Mouse (Mus musculus) MEL (cell line): ENCODE data around the gene Tiprl. TPM values are rescaled to one million over a fixed set of nuclear protein-coding genes. Genes with fewer than 3 reads are reported as not detected.

Experiments used
- DNase-seq: peaks from one replicate; pipeline ENCODE4 v3.0.0; 2011; ENCODE audit warnings: low read depth, low spot score
- H3K27ac ChIP-seq: 2 replicates; pipeline ENCODE4 v1.5.1; 2012; ENCODE audit warnings: low read depth, mild to moderate bottlenecking, control low read depth, low read length, moderate library complexity; ENCODE audit not compliant: control insufficient read depth
- H3K27me3 ChIP-seq, 2 experiments: fragments of 150-350 bp in 1 of 2; sonication (generic) in 1 of 2; 2 replicates each; pipeline ENCODE4 v1.6.1; 2012; ENCODE audit warnings: low read length in 2 of 2, mild to moderate bottlenecking in 2 of 2, improper control_type of control experiment in 1 of 2, moderate library complexity in 1 of 2; ENCODE audit not compliant: insufficient read depth in 2 of 2, control insufficient read depth in 1 of 2
- H3K36me3 ChIP-seq, 2 experiments: 2 replicates each; pipeline ENCODE4 v1.6.1; 2012 to 2014; ENCODE audit warnings: low read length in 2 of 2, improper control_type of control experiment in 1 of 2, inconsistent platforms in 1 of 2, mild to moderate bottlenecking in 1 of 2; ENCODE audit not compliant: insufficient read depth in 2 of 2, control insufficient read depth in 1 of 2
- H3K4me1 ChIP-seq, 2 experiments: fragments of 150-350 bp in 1 of 2; sonication (generic) in 1 of 2; 2 replicates each; pipeline ENCODE4 v1.6.1; 2012; ENCODE audit warnings: low read length in 2 of 2, improper control_type of control experiment in 1 of 2, mild to moderate bottlenecking in 1 of 2; ENCODE audit not compliant: insufficient read depth in 2 of 2, control insufficient read depth in 1 of 2
- H3K4me3 ChIP-seq, 2 experiments: fragments of 150-350 bp in 1 of 2; sonication (generic) in 1 of 2; 2 replicates each; pipeline ENCODE4 v1.5.1; 2012; ENCODE audit warnings: low read depth in 2 of 2, low read length in 2 of 2, mild to moderate bottlenecking in 2 of 2, moderate library complexity in 2 of 2, control low read depth in 1 of 2, improper control_type of control experiment in 1 of 2; ENCODE audit not compliant: control insufficient read depth in 1 of 2, insufficient read depth in 1 of 2
- H3K79me2 ChIP-seq: 2 replicates; pipeline ENCODE4 v1.6.1; 2012; ENCODE audit warnings: mild to moderate bottlenecking, low read length, moderate library complexity; ENCODE audit not compliant: control insufficient read depth, poor library complexity, insufficient read depth
- H3K9ac ChIP-seq: 2 replicates; pipeline ENCODE4 v1.6.1; 2012; ENCODE audit warnings: low read depth, mild to moderate bottlenecking, control low read depth, low read length, moderate library complexity; ENCODE audit not compliant: control insufficient read depth, poor library complexity, severe bottlenecking
- H3K9me3 ChIP-seq: fragments of 150-350 bp; sonication (generic); replicated peaks from 2 replicates; pipeline ENCODE4 v1.6.1; 2012; ENCODE audit warnings: mild to moderate bottlenecking, low read length, improper control_type of control experiment, moderate library complexity; ENCODE audit not compliant: insufficient read depth
- BHLHE40 ChIP-seq: IDR thresholded peaks from 2 replicates; pipeline ENCODE4 v1.6.1; 2012; ENCODE audit warnings: low read depth, mild to moderate bottlenecking, inconsistent platforms, low read length, improper control_type of control experiment, borderline replicate concordance
- CHD1 ChIP-seq: IDR thresholded peaks from 2 replicates; pipeline ENCODE4 v1.6.1; 2012; ENCODE audit warnings: low read depth, mild to moderate bottlenecking, inconsistent platforms, low read length, improper control_type of control experiment
- CTCF ChIP-seq, 3 experiments: IDR thresholded peaks in 2 of 3; conservative IDR thresholded peaks in 1 of 3; 2 replicates each; pipeline ENCODE4 v1.5.1; 2011 to 2012; ENCODE audit warnings: low read length in 3 of 3, low read depth in 2 of 3, mild to moderate bottlenecking in 2 of 3, improper control_type of control experiment in 1 of 3, inconsistent platforms in 1 of 3, mixed read lengths in 1 of 3, moderate library complexity in 1 of 3; ENCODE audit not compliant: control insufficient read depth in 1 of 3, insufficient read depth in 1 of 3, poor library complexity in 1 of 3, severe bottlenecking in 1 of 3
- EP300 ChIP-seq, 2 experiments: IDR thresholded peaks; 2 replicates each; pipeline ENCODE4 v1.6.1; 2011; ENCODE audit warnings: improper control_type of control experiment in 2 of 2, low read length in 2 of 2, low read depth in 1 of 2, mild to moderate bottlenecking in 1 of 2
- GATA1 ChIP-seq: IDR thresholded peaks from 2 replicates; pipeline ENCODE4 v1.6.1; 2011; ENCODE audit warnings: low read depth, low read length, improper control_type of control experiment
- MAX ChIP-seq: IDR thresholded peaks from 2 replicates; pipeline ENCODE4 v1.6.1; 2011; ENCODE audit warnings: low read length, improper control_type of control experiment
- MEF2A ChIP-seq: IDR thresholded peaks from 2 replicates; pipeline ENCODE4 v1.6.1; 2014; ENCODE audit warnings: low read depth, mild to moderate bottlenecking, inconsistent platforms, low read length, improper control_type of control experiment; ENCODE audit not compliant: poor library complexity, insufficient replicate concordance, severe bottlenecking; ENCODE audit errors: extremely low read depth
- MYB ChIP-seq: IDR thresholded peaks from 2 replicates; pipeline ENCODE4 v1.6.1; 2011; ENCODE audit warnings: mild to moderate bottlenecking, low read depth, low read length, improper control_type of control experiment
- MYC ChIP-seq: IDR thresholded peaks from 2 replicates; pipeline ENCODE4 v1.6.1; 2011; ENCODE audit warnings: low read depth, mild to moderate bottlenecking, low read length, improper control_type of control experiment, moderate library complexity
- NELFE ChIP-seq: IDR thresholded peaks from 2 replicates; pipeline ENCODE4 v1.6.1; 2011; ENCODE audit warnings: low read depth, low read length, improper control_type of control experiment
- NRF1 ChIP-seq: IDR thresholded peaks from 2 replicates; pipeline ENCODE4 v1.6.1; 2014; ENCODE audit warnings: low read depth, mild to moderate bottlenecking, inconsistent platforms, low read length, improper control_type of control experiment, moderate library complexity; ENCODE audit not compliant: poor library complexity, insufficient read depth, severe bottlenecking
- POLR2A ChIP-seq, 2 experiments: IDR thresholded peaks; 2 replicates each; pipeline ENCODE4 v1.6.1; 2011 to 2012; ENCODE audit warnings: low read length in 2 of 2, mild to moderate bottlenecking in 2 of 2, control low read depth in 1 of 2, improper control_type of control experiment in 1 of 2, low read depth in 1 of 2, moderate library complexity in 1 of 2; ENCODE audit not compliant: control insufficient read depth in 1 of 2, insufficient read depth in 1 of 2, poor library complexity in 1 of 2
- TBP ChIP-seq: IDR thresholded peaks from 2 replicates; pipeline ENCODE4 v1.8.0; 2011; ENCODE audit warnings: low read depth, low read length, improper control_type of control experiment
- TCF12 ChIP-seq: IDR thresholded peaks from 2 replicates; pipeline ENCODE4 v1.6.1; 2014; ENCODE audit warnings: low read depth, mild to moderate bottlenecking, inconsistent platforms, low read length, improper control_type of control experiment, moderate library complexity
- UBTF ChIP-seq: IDR thresholded peaks from 2 replicates; pipeline ENCODE4 v1.6.1; 2012; ENCODE audit warnings: low read depth, mild to moderate bottlenecking, inconsistent platforms, low read length, improper control_type of control experiment, moderate library complexity, borderline replicate concordance; ENCODE audit not compliant: insufficient read depth
- USF2 ChIP-seq, 2 experiments: IDR thresholded peaks; 2 replicates each; pipeline ENCODE4 v1.6.1; 2011 to 2012; ENCODE audit warnings: improper control_type of control experiment in 2 of 2, low read length in 2 of 2, borderline replicate concordance in 1 of 2, inconsistent platforms in 1 of 2, low read depth in 1 of 2, mild to moderate bottlenecking in 1 of 2; ENCODE audit not compliant: insufficient read depth in 1 of 2
- ZC3H11A ChIP-seq: IDR thresholded peaks from 2 replicates; pipeline ENCODE4 v1.6.1; 2012; ENCODE audit warnings: low read depth, mild to moderate bottlenecking, inconsistent platforms, low read length, improper control_type of control experiment
- ZKSCAN1 ChIP-seq: IDR thresholded peaks from 2 replicates; pipeline ENCODE4 v1.6.1; 2012; ENCODE audit warnings: low read depth, mild to moderate bottlenecking, inconsistent platforms, low read length, improper control_type of control experiment, moderate library complexity
- ZNF384 ChIP-seq: IDR thresholded peaks from 2 replicates; pipeline ENCODE4 v1.6.1; 2012; ENCODE audit warnings: low read depth, mild to moderate bottlenecking, inconsistent platforms, low read length, improper control_type of control experiment
- polyA plus RNA-seq, 2 experiments: library from polyadenylated mRNA; stranded (reverse) in 1 of 2; unstranded in 1 of 2; fragments of >175 nt in 1 of 2; fragments of >200 nt in 1 of 2; gene quantifications; 2 replicates each; pipeline versions ENCODE4 v1.2.1 to v1.2.4; 2012; ENCODE audit warnings: low replicate concordance in 2 of 2, low read depth in 1 of 2; ENCODE audit not compliant: insufficient read length in 2 of 2, insufficient read depth in 1 of 2, missing spikeins in 1 of 2
- total RNA-seq: library from RNA; depleted of rRNA; stranded (reverse); fragments of 300-350 nt; gene quantifications from 2 replicates; pipeline ENCODE4 v1.2.3, GENCODE M21; 2012

Tiprl gene
- total and polyA plus RNA-seq, 3 experiments, result 50.6 to 293 (median 51.4) TPM

DNA sequence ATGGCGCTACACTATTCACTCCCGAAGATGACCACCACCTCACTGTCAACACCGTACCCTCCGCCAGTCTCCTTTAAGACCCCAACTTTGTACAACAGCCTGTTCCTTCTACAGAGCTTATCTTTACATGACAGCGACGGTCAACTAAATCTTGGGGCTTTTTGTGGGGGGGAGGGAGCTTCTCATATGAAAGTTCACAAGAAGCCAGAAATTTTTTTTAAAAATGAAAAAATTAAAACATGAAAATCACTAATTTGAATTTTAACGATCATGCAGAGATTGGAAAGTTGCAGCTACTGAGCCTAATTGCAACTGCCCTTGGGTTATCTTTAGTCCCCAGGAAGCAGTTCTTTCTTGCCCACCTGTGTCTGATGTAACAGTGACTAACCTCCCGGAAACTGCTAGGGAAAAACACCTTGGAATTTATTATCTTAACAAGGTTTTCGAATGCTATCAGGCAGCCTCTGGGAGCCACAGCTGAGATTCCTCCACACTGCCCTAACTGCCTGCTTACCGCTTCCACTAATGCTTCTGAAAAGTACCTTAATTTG is 44.0 kb downstream of the Tiprl start (continued):
- TF ChIP-seq USF2 (IDR thresholded peaks at IDR 0.05; ENCODE audit: borderline replicate concordance in 1 of 2, insufficient read depth in 1 of 2, low read depth in 1 of 2, low read length in 2 of 2) (no peak), UBTF (no peak), ZC3H11A (no peak), MEF2A (no peak)

DNA sequence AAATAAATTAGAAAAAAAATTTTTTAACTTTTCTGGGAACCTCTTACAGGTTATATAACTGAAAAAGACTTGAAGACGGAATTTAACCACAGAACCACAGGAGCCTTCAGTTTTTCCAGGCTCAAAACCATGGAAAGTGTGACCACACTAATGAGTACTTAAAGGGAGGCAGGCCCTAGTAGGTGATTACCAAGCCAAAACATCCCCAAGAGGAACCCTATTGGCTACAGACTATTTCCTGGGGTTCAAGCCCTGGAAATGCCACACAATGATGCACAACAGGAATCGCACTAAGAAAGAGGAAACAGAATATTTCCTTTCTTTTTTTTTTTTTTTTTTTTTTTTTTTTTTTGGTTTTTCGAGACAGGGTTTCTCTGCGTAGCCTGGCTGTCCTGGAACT is 44.7 kb downstream of the Tiprl start:
- Histone ChIP-seq H3K27ac (no peak overlapping the region), H3K36me3 (peaks cover 0 to 13% of the 10 kb centered on the region in 2 experiments; a peak in 2 of 4 replicates), H3K4me1 (peaks cover 8 to 17% of the 10 kb centered on the region in 2 experiments), H3K9ac (no peak overlapping the region), H3K79me2 (peaks cover 2% of the 10 kb centered on the region; the same call in 1 of the 2 replicates), H3K9me3 (no peaks in the 10 kb centered on the region), H3K4me3 (no peak overlapping the region), H3K27me3 (no peaks in the 10 kb centered on the region)
- no peak for DNase-seq
- TF ChIP-seq ZNF384 (peak; percentile 48), BHLHE40 (no peak)

DNA sequence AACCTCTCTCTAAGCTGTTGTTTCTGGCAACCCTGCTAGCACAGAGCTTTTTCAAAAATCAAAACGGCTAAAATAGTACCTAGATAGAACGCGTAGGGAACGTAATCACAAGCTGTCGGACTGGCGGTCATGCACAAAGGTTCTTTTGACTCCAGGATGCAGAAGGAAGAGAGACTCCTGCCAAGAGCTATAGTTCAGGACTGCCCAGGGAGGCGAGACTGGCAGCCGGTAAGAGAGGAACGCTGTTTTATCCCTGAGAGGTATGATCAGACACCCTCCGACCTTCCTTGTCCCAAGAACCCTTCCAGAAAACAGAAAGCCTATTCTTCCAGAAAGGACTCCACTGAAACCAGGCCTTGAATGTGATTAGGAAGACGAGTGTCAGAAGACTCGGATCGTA is 45.2 kb downstream of the Tiprl start:
- no peak for TF ChIP-seq MAX
- TF ChIP-seq CHD1, result no peak
- TF ChIP-seq MEF2A, result no peak
- H3K9ac ChIP-seq, result no peak overlapping the region
- no peak for DNase-seq
- H3K4me3 ChIP-seq, result no peak overlapping the region
- H3K27me3 ChIP-seq, result no peaks in the 10 kb centered on the region
- peaks cover 2% of the 10 kb centered on the region; the same call in 1 of the 2 replicates for H3K79me2 ChIP-seq
- H3K27ac ChIP-seq, result no peak overlapping the region
- peaks cover 8 to 17% of the 10 kb centered on the region in 2 experiments for H3K4me1 ChIP-seq
- H3K36me3 ChIP-seq, result peaks cover 0 to 13% of the 10 kb centered on the region in 2 experiments; a peak in 2 of 4 replicates
- H3K9me3 ChIP-seq, result no peaks in the 10 kb centered on the region

- Histone ChIP-seq H3K27me3 (no peaks in the 10 kb centered on the region), H3K4me3 (no peak overlapping the region), H3K36me3 (peaks cover 0 to 13% of the 10 kb centered on the region in 2 experiments; a peak in 2 of 4 replicates), H3K4me1 (peaks cover 8 to 17% of the 10 kb centered on the region in 2 experiments), H3K9ac (no peak overlapping the region), H3K79me2 (peaks cover 2% of the 10 kb centered on the region; the same call in 1 of the 2 replicates), H3K9me3 (no peaks in the 10 kb centered on the region), H3K27ac (no peak overlapping the region)
- TF ChIP-seq UBTF (no peak), NELFE (no peak), MYB (no peak), GATA1 (no peak), CHD1 (no peak), TBP (no peak), CTCF (IDR thresholded peaks at IDR 0.05 in 2 of 3, conservative IDR thresholded peaks at IDR 0.05 in 1 of 3; ENCODE audit: control insufficient read depth in 1 of 3, insufficient read depth in 1 of 3, low read depth in 2 of 3, low read length in 3 of 3, poor library complexity in 1 of 3, severe bottlenecking in 1 of 3) (no peak), ZNF384 (no peak), POLR2A (IDR thresholded peaks at IDR 0.05; ENCODE audit: control insufficient read depth in 1 of 2, insufficient read depth in 1 of 2, low read depth in 1 of 2, low read length in 2 of 2, poor library complexity in 1 of 2) (no peak), NRF1 (no peak), TCF12 (no peak), MYC (no peak), ZKSCAN1 (no peak), EP300 (IDR thresholded peaks at IDR 0.05; ENCODE audit: low read depth in 1 of 2, low read length in 2 of 2) (no peak)
- no peak for DNase-seq
Measured at GRCm38 (mm10) chr1:165190571-165191273, 46.1 kb downstream of the Tiprl start.
